Mouse (Mus musculus): ENCODE measurements around the gene Tmem101. TPM values are rescaled to one million over a fixed set of nuclear protein-coding genes. Genes with fewer than 3 reads are reported as not detected.
"Not testable (repeated sequence)": the region's sequence is repeated elsewhere in the genome, so short reads cannot be mapped to it uniquely, and the experiment has no call there.

Gene Tmem101
- polyA plus RNA-seq, 1 experiment from 2014 or later, result 33.9 TPM

DNA sequence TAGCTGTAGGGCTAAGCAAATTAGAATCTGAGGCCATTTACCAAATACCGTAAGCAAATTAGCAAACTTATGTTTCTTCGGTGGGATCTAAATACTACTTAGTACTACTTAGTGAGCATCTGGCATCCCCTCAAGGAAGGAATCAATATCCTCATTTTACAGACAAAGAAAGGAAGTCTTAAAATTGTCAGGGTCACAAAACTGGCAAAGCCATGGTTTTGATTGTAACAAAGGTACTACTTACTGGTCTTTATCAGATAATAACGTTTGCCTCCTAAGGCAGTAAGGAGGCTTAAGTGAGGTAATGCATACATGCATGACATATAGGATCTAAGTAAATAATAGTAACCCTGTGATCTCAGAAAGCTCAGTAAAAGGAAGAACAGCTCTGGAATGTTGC lies 29.5 kb upstream of the Tmem101 start:
- Histone ChIP-seq H3K9me3 (no peaks in the 10 kb centered on the region), H3K4me2 (replicated peaks) (peak overlapping the region; percentile 84), H3K4me1 (peaks cover 27% of the 10 kb centered on the region), H3K27me3 (no peaks in the 10 kb centered on the region), H3K36me3 (peaks cover 18% of the 10 kb centered on the region), H3K9ac (replicated peaks) (peak overlapping the region; percentile 91; the same call in 1 of the 2 replicates), H3K27ac (replicated peaks) (peak overlapping the region; percentile 94; the same call in 1 of the 2 replicates), H3K4me3 (peak overlapping the region; percentile 88)
- ATAC-seq (ENCODE audit: low FRiP score, low read depth), result no peak
- 63% methylated on average over 3 of the region's 3 CpGs for WGBS

DNA sequence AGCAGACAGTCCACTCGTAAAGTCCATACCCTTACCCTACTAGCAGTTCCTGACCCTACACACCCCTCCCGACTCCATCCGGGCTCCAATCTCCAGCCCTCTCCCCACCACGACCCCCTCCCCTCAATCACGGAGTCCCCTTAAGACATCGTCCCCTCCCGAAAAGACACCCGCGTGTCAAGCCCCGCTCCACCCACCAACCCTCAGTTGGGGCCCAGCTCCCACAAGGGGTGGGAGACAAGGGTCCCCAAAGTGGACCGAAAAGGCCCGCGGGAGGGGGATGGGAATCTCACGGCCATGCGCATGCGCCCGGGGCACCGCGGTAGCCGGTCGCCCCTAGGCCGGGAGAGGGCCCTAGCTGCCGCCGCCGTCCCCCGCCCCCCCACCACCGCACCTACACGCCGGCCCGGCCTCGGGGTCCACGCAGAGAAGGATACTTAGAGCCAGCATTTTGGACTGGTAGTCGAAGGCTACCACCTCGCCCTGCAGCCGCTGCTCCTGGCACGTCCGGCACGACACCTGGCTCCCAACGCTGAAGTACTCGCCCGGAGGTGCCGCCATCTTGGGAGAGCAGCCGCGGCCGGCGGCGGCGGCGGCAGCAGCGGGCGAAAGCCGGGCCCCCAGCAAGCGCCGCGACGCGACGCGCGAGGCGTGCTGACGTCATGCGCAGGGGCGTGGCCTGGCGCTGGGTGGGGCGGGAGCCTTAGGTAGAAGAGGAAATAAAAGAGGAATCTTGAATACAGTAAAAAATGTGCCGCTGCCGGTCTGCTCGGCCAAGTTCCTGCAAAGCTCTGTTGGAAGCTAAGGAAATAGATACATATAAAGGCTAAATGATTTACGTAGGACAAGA lies 28.7 kb upstream of the Tmem101 start, which contains the start of gene Lsm12:
Gene Lsm12 (minus strand): TSS at position 651 of the 850 bp plus-strand sequence.
- H3K9ac ChIP-seq (replicated peaks), result peak within 1 kb of the TSS; percentile 91
- under 1% methylated on average over 63 of the region's 70 CpGs for WGBS
- H3K36me3 ChIP-seq, result peaks cover 26% of the 10 kb centered on the region
- H3K27me3 ChIP-seq, result no peaks in the 10 kb centered on the region
- peak within 1 kb of the TSS; percentile 88 for H3K4me3 ChIP-seq
- ATAC-seq (ENCODE audit: low FRiP score, low read depth), result peak; percentile 88
- no peaks in the 10 kb centered on the region for H3K9me3 ChIP-seq
- H3K4me1 ChIP-seq, result peaks cover 21% of the 10 kb centered on the region
- peak within 1 kb of the TSS; percentile 84 for H3K4me2 ChIP-seq (replicated peaks)
- H3K27ac ChIP-seq (replicated peaks), result peak within 1 kb of the TSS; percentile 94

DNA sequence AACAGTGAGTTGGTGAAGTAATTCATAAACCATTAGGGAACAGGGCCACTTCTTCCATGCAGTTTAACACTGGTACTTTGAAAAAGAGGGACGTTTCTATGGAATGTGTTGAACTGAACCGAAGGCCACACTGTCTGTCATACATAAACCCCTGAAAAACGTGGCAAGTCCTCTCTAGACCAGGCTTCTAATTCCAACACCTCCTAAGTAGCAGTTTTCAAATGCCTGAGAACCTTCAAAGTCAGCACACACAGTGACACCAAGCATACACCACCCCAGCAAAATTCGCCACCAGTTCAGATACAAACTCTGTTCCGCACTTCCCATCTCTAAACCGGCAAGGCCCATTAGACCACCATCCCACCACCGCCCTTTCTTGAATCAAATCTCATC lies 28.0 kb upstream of the Tmem101 start:
- peaks cover 22% of the 10 kb centered on the region for H3K4me1 ChIP-seq
- H3K4me2 ChIP-seq (replicated peaks), result peak overlapping the region; percentile 84
- WGBS, result 8% methylated on average over 7 of the region's 7 CpGs
- no peaks in the 10 kb centered on the region for H3K9me3 ChIP-seq
- H3K36me3 ChIP-seq, result peaks cover 31% of the 10 kb centered on the region
- peak overlapping the region; percentile 94 for H3K27ac ChIP-seq (replicated peaks)
- peak overlapping the region; percentile 91 for H3K9ac ChIP-seq (replicated peaks)
- no peak for ATAC-seq (ENCODE audit: low FRiP score, low read depth)
- peak overlapping the region; percentile 88 for H3K4me3 ChIP-seq
- H3K27me3 ChIP-seq, result no peaks in the 10 kb centered on the region

DNA sequence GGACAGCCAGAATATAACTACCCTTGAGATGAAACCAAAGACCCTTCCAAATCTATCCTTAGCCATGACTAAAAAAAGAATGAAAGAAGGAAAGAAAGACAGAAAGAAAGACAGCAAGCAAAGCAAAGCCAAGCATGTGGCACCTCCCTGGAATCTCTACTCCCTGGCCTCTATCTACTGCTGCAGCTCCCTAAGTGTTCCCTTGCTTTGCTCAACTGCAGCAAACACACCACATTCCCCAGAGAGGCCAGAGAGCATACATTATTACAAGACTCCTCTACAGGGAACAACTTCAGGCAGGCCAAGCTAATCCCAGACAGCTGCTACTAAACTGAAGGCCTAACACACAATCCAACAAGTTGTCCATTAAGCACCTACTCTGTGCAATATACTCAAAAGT lies 23.6 kb upstream of the Tmem101 start:
- Histone ChIP-seq H3K4me3 (no peak overlapping the region), H3K9ac (replicated peaks) (no peak overlapping the region), H3K36me3 (peaks cover 56% of the 10 kb centered on the region), H3K4me1 (peaks cover 18% of the 10 kb centered on the region), H3K9me3 (no peaks in the 10 kb centered on the region), H3K27me3 (no peaks in the 10 kb centered on the region), H3K27ac (replicated peaks) (no peak overlapping the region), H3K4me2 (replicated peaks) (no peak overlapping the region)
- ATAC-seq (ENCODE audit: low FRiP score, low read depth), result no peak

DNA sequence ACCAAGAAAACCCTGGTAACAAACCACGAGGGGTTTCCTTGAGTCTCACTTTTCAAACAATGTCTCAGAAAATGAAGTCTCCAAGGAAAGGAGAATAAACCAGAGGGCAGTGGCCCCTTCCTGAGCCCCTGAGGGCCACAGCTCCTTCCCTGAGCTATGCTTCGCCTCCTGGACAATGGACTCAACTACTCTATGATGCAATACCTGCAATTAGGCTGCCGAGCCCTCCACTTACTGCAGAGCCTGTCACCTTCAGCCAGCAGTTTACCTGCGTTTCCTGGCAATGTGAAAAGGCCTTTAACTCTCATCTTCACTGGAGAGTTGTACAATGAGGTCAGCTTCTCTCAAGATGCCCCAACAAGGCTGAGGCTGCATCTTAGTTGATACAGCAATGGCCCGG lies 12.5 kb upstream of the Tmem101 start:
- Histone ChIP-seq H3K9ac (replicated peaks) (no peak overlapping the region), H3K27me3 (no peaks in the 10 kb centered on the region), H3K4me3 (no peak overlapping the region), H3K4me2 (replicated peaks) (no peak overlapping the region), H3K36me3 (peaks cover 65% of the 10 kb centered on the region), H3K4me1 (no peaks in the 10 kb centered on the region), H3K9me3 (no peaks in the 10 kb centered on the region), H3K27ac (replicated peaks) (no peak overlapping the region)
- WGBS, result 88% methylated on average over 5 of the region's 5 CpGs
- ATAC-seq (ENCODE audit: low FRiP score, low read depth), result no peak

DNA sequence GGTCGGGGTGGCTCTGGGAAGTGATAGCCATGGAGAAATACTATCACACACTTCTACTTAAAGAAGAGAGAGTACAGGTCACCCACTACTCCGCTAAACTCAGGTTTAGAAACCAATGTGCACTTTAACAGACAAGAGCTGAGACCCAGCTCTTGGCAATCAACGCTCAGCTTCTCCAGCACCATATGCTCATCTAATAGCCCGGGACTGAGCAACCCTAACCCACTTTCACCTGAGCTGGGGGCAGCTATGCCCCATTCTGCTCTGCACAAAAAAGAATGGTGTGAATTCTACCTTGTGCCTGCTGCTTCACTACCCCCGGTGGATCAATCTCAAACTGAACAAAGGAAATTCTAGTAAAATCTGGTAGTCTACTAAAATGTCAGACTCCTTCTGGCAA lies 11.3 kb upstream of the Tmem101 start:
- Histone ChIP-seq H3K4me1 (no peaks in the 10 kb centered on the region), H3K9me3 (no peaks in the 10 kb centered on the region), H3K4me2 (replicated peaks) (no peak overlapping the region), H3K36me3 (peaks cover 74% of the 10 kb centered on the region), H3K27ac (replicated peaks) (no peak overlapping the region), H3K27me3 (no peaks in the 10 kb centered on the region), H3K9ac (replicated peaks) (no peak overlapping the region), H3K4me3 (no peak overlapping the region)
- no peak for ATAC-seq (ENCODE audit: low FRiP score, low read depth)
- WGBS, result 93% methylated on average over 5 of the region's 5 CpGs

DNA sequence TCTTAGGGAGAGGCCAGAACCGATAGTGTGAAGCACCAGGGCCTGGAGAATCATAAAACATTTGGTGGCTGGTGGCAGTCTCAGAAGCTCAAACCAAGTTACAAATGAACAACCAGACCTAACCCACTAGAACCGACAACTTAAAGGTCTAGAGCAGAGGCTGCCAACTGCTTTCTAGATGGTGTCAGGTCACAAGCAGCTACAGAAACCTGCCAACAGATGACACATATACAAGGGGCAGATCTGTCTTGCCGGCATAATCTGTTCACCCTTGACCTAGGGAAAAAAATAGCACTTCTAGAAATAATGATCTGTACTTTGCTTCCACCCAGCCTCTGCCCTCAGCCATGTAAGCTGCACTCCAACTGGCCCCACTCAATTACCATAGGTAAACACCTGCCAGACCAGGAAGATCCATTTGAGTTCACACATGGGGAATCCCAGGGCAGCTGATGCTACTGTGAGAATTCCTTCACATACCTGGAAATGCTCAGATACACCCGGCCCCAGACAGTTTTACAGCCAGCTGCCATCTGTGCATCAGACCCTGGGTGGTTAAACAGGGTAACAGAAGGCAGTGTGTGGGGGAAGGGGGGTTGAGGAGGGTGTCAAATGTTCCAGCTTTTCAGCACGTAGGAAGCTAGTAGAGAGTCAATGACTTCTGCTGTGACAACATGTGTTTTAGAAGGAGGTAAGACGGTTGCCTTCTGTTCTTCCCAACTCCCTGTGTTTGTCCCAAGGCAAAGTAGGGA lies 9.9 kb upstream of the Tmem101 start:
- ATAC-seq (ENCODE audit: low FRiP score, low read depth), result no peak
- Histone ChIP-seq H3K27me3 (no peaks in the 10 kb centered on the region), H3K4me3 (no peak overlapping the region), H3K27ac (replicated peaks) (no peak overlapping the region), H3K36me3 (peaks cover 84% of the 10 kb centered on the region), H3K4me2 (replicated peaks) (no peak overlapping the region), H3K9ac (replicated peaks) (no peak overlapping the region), H3K9me3 (no peaks in the 10 kb centered on the region), H3K4me1 (no peaks in the 10 kb centered on the region)
- 81% methylated on average over 6 of the region's 6 CpGs for WGBS

DNA sequence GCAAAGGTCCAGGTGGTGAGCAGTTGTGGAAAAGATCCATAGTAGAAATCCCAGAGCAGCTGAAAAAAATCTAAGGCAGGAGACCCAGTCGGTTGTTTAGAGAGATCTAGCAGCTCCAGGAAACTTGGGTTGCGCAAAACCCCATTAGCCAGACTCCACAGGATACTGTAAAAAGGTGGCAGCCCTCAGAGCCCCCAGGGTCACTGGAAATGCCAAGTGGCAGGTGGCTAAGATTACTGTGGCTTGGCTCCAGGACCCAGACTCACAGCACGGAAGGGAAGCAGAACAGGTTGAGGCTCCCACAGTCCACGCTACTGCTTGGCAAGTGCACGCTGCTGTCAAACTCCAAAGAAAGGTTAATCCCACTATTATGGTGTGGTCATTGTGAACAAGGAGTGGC lies 3.6 kb upstream of the Tmem101 start:
- H3K9me3 ChIP-seq, result no peaks in the 10 kb centered on the region
- peaks cover 9% of the 10 kb centered on the region for H3K4me1 ChIP-seq
- WGBS, result 80% methylated on average over 5 of the region's 5 CpGs
- no peak overlapping the region for H3K9ac ChIP-seq (replicated peaks)
- peaks cover 33% of the 10 kb centered on the region for H3K36me3 ChIP-seq
- H3K27ac ChIP-seq (replicated peaks), result no peak overlapping the region
- H3K27me3 ChIP-seq, result no peaks in the 10 kb centered on the region
- no peak overlapping the region for H3K4me3 ChIP-seq
- no peak for ATAC-seq (ENCODE audit: low FRiP score, low read depth)
- H3K4me2 ChIP-seq (replicated peaks), result no peak overlapping the region

DNA sequence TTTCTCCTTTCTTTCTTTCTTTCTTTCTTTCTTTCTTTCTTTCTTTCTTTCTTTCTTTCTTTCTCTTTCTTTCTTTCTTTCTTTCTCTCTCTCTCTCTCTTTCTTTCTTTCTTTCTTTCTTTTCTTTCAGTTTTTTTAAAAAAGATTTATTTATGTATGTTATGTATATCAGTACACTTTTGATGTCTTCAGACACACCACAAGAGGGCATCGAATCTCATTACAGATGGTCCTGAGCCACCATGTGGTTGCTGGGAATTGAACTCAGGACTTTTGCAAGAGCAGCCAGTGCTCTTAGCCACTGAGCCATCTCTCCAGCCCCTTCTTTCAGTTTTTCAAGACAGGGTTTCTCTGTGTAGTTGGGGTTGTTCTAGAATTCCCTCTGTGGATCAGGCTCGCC lies 1.8 kb upstream of the Tmem101 start:
- H3K4me3 ChIP-seq; H3K27me3 ChIP-seq; H3K9ac ChIP-seq (replicated peaks); H3K9me3 ChIP-seq; H3K4me2 ChIP-seq (replicated peaks); H3K27ac ChIP-seq (replicated peaks); ATAC-seq (ENCODE audit: low FRiP score, low read depth): not testable (repeated sequence)
- Histone ChIP-seq H3K36me3 (peaks cover 35% of the 10 kb centered on the region), H3K4me1 (peaks cover 13% of the 10 kb centered on the region)
- WGBS, result 87% methylated on average over 2 of the region's 2 CpGs

DNA sequence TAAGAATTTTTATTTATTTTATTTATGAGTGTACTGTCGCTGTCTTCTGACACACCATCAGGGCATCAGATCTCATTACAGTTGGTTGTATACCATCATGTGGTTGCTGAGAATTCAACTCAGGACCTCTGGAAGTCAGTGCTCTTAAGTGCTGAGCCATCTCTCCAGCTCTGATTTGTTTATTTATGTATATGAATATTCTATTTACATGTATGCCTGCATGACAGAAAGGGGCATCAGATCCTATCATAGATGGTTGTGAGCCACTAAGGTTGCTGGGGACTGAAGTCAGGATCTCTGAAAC lies 534 bp upstream of the Tmem101 start:
- Histone ChIP-seq H3K4me1 (peaks cover 13% of the 10 kb centered on the region), H3K9me3 (no peaks in the 10 kb centered on the region), H3K36me3 (peaks cover 30% of the 10 kb centered on the region), H3K27me3 (no peaks in the 10 kb centered on the region), H3K4me2 (replicated peaks) (0 out of 2 replicates have a peak overlapping the region, but pooled peaks have one; percentile 89), H3K9ac (replicated peaks) (no peak overlapping the region), H3K4me3 (no peak overlapping the region), H3K27ac (replicated peaks) (no peak overlapping the region)
- WGBS, result 9% methylated on average over 1 of the region's 1 CpGs
- ATAC-seq (ENCODE audit: low FRiP score, low read depth), result 0 out of 2 replicates have a peak, but pooled peaks have one; percentile 2

DNA sequence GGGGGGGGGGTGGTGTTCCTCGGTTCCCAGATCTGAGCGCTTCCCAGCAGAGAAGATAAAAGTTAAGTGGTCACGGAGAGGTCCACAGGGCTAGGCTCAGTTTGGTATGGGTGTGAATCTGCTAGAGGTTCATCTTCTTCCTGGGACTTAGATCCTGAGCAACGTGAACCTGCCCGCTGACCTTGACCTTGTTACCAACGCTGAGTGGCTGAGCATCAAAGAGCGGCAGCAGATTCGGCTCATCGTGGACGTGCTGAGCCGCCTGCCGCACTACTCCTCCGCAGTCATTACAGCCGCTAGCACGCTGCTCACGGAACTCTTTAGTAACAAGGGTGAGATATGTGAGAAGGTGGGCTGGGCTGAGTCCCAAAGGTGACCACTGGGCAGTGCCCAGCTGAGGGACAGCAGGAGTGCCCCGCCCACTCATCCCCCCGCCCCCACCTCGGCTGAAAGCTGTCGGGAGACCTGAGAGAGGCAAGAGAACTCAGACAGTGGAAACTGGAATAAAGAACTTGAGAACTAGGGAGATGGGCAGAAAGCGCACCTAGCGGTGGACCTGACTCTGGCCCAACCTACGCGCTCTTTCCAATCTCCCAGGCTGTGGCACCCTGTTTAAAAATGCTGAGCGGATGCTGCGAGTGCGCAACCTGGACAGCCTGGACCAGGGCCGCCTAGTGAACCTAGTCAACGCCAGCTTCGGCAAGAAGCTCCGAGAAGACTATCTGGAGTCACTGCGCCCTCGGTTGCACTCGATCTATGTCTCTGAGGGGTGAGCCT lies 8.8 kb downstream of the Tmem101 start:
- Histone ChIP-seq H3K36me3 (0 out of 2 replicates have a peak, but pooled peaks cover under 1% of the 10 kb centered on the region), H3K27ac (replicated peaks) (no peak overlapping the region), H3K9ac (replicated peaks) (no peak overlapping the region), H3K9me3 (no peaks in the 10 kb centered on the region), H3K27me3 (peaks cover 74% of the 10 kb centered on the region), H3K4me1 (peaks cover 16% of the 10 kb centered on the region; the same call in 1 of the 2 replicates), H3K4me2 (replicated peaks) (no peak overlapping the region), H3K4me3 (no peak overlapping the region)
- WGBS, result 14% methylated on average over 34 of the region's 34 CpGs
- ATAC-seq (ENCODE audit: low FRiP score, low read depth), result no peak

DNA sequence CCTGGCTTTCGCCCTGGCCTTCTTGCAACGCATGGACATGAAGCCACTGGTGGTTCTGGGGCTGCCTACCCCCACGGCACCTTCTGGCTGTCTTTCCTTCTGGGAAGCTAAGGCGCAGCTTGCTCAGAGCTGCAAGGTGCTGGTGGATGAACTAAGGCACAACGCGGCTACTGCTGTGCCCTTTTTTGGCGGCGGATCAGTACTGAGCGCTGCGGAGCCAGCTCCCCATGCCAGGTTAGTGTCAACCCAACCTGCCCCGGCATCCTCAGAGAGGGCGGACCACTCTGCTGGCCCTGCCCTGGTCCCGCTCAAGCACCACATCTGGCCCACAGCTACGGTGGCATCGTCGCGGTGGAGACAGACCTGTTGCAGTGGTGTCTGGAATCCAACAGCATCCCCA lies 9.7 kb downstream of the Tmem101 start:
- no peak for ATAC-seq (ENCODE audit: low FRiP score, low read depth)
- no peak overlapping the region for H3K4me3 ChIP-seq

More for the DNA sequence above, 9.7 kb downstream of the Tmem101 start:
- Histone ChIP-seq H3K36me3 (no peaks in the 10 kb centered on the region), H3K4me2 (replicated peaks) (no peak overlapping the region), H3K9ac (replicated peaks) (no peak overlapping the region), H3K27me3 (peaks cover 78% of the 10 kb centered on the region), H3K4me1 (peaks cover 16% of the 10 kb centered on the region; the same call in 1 of the 2 replicates), H3K27ac (replicated peaks) (no peak overlapping the region), H3K9me3 (no peaks in the 10 kb centered on the region)
- 10% methylated on average over 17 of the region's 17 CpGs for WGBS
